Mouse (Mus musculus) forebrain, embryonic 10.5 days (tissue): ENCODE measurements around the gene Foxo4. TPM values are rescaled to one million over a fixed set of nuclear protein-coding genes. Genes with fewer than 3 reads are reported as not detected.
A peak's percentile ranks its signal among the peaks of the same experiment; 100 is the strongest.

Experiments
- DNase-seq: peaks from one replicate; pipeline ENCODE4 v3.0.0-alpha.2; 2017; ENCODE audit warnings: low spot score; ENCODE audit errors: extremely low spot score
- H3K27ac ChIP-seq: fragments of 300-500 bp; sonication (generic); 2 replicates; pipeline ENCODE4 v1.5.1; 2016; ENCODE audit warnings: mild to moderate bottlenecking
- H3K27me3 ChIP-seq: fragments of 300-500 bp; sonication (generic); 2 replicates; pipeline ENCODE4 v1.6.1; 2016; ENCODE audit warnings: mild to moderate bottlenecking; ENCODE audit not compliant: poor library complexity, severe bottlenecking
- H3K36me3 ChIP-seq: fragments of 300-500 bp; sonication (generic); replicated peaks from 2 replicates; pipeline ENCODE4 v1.6.1; 2016; ENCODE audit warnings: mild to moderate bottlenecking, moderate library complexity
- H3K4me1 ChIP-seq: fragments of 300-500 bp; sonication (generic); 2 replicates; pipeline ENCODE4 v1.6.1; 2016
- H3K4me3 ChIP-seq: fragments of 300-500 bp; sonication (generic); 2 replicates; pipeline ENCODE4 v1.5.1; 2016; ENCODE audit warnings: mild to moderate bottlenecking, moderate library complexity
- H3K9me3 ChIP-seq: fragments of 300-500 bp; sonication (generic); 2 replicates; pipeline ENCODE4 v1.6.1; 2016; ENCODE audit warnings: mild to moderate bottlenecking, moderate library complexity
- WGBS: fragments of 180-500 bp; shearing (Covaris S2); methylation state at CpG from one replicate; pipeline ENCODE4 v1.1.7; 2016; 5-methylcytosine and 5-hydroxymethylcytosine counted together
- polyA plus RNA-seq: library from polyadenylated mRNA; unstranded; fragments of >200 nt; fragmentation: Nextera tagmentation; extraction: Ambion mirVana; gene quantifications from 2 replicates; pipeline ENCODE4 v1.2.1, GENCODE M21; 2016

Gene Foxo4
- polyA plus RNA-seq, 1 experiment from 2014 or later = 1.8 TPM

GRCm38 (mm10) chrX:101301654-101302053 lies 47.3 kb downstream of the Foxo4 start:
- DNase-seq = no peak
- peaks cover 14% of the 10 kb centered on the region for H3K36me3 ChIP-seq
- H3K27ac ChIP-seq = peak overlapping the region; percentile 85
- peaks cover 67% of the 10 kb centered on the region for H3K4me1 ChIP-seq
- H3K27me3 ChIP-seq = peaks cover 100% of the 10 kb centered on the region
- 72% methylated on average over 9 of the region's 9 CpGs for WGBS
- H3K4me3 ChIP-seq = peak overlapping the region; percentile 52; the same call in 1 of the 2 replicates
- H3K9me3 ChIP-seq = no peaks in the 10 kb centered on the region

GRCm38 (mm10) chrX:101304646-101305045 lies 50.3 kb downstream of the Foxo4 start:
- no peaks in the 10 kb centered on the region for H3K9me3 ChIP-seq
- H3K4me3 ChIP-seq = no peak overlapping the region
- no peaks in the 10 kb centered on the region; the same call in 1 of the 2 replicates for H3K36me3 ChIP-seq
- H3K4me1 ChIP-seq = peaks cover 56% of the 10 kb centered on the region
- H3K27ac ChIP-seq = 0 out of 2 replicates have a peak overlapping the region, but pooled peaks have one; percentile 60
- H3K27me3 ChIP-seq = peaks cover 100% of the 10 kb centered on the region
- no peak for DNase-seq
- WGBS = 42% methylated on average over 2 of the region's 2 CpGs

GRCm38 (mm10) chrX:101309299-101309698 lies 55.0 kb downstream of the Foxo4 start:
- Histone ChIP-seq H3K27ac (no peak overlapping the region), H3K4me3 (no peak overlapping the region), H3K4me1 (peaks cover 23% of the 10 kb centered on the region), H3K36me3 (peaks cover 15% of the 10 kb centered on the region), H3K9me3 (no peaks in the 10 kb centered on the region), H3K27me3 (peaks cover 100% of the 10 kb centered on the region)
- 95% methylated on average over 5 of the region's 5 CpGs for WGBS
- no peak for DNase-seq

Other genes starting within 250 kb of the Foxo4 start
- not detected in 2 replicates for gene Tex11, start 194.9 kb upstream of the Foxo4 start, polyA plus RNA-seq
- 0.99 and 1.4 TPM in 2 replicates for gene Slc7a3, start 168.5 kb upstream of the Foxo4 start, polyA plus RNA-seq
- 68.5 and 71.1 TPM in 2 replicates for gene Snx12, start 32.0 kb upstream of the Foxo4 start, polyA plus RNA-seq
- not detected in 2 replicates for gene Gm614, start 9.5 kb downstream of the Foxo4 start, polyA plus RNA-seq
- 2.0 and 2.7 TPM in 2 replicates for gene Il2rg, start 13.7 kb downstream of the Foxo4 start, polyA plus RNA-seq
- gene Gm20489, start 14.5 kb downstream of the Foxo4 start, polyA plus RNA-seq = not detected in 2 replicates
- gene Med12, start 19.5 kb downstream of the Foxo4 start, polyA plus RNA-seq = 33.8 and 38.6 TPM in 2 replicates
- gene Nlgn3, start 44.6 kb downstream of the Foxo4 start, polyA plus RNA-seq = 9.6 and 11.1 TPM in 2 replicates
- not detected in 2 replicates for gene Gjb1, start 121.8 kb downstream of the Foxo4 start, polyA plus RNA-seq
- gene Zmym3, start 166.3 kb downstream of the Foxo4 start, polyA plus RNA-seq = 20.4 and 24.2 TPM in 2 replicates
- 639 and 665 TPM in 2 replicates for gene Nono, start 174.8 kb downstream of the Foxo4 start, polyA plus RNA-seq
- gene Itgb1bp2, start 194.6 kb downstream of the Foxo4 start, polyA plus RNA-seq = 2.0 and 2.1 TPM in 2 replicates